Mouse (Mus musculus): ENCODE results near the gene Kremen2. TPM values are rescaled to one million over a fixed set of nuclear protein-coding genes. Genes with fewer than 3 reads are reported as not detected.

Kremen2 gene
- polyA plus RNA-seq, 1 experiment from 2014 or later, result 0.71 TPM

- H3K4me1 ChIP-seq (ENCODE audit: control insufficient read depth, insufficient read depth, low read length), result peaks cover 37% of the 10 kb centered on the region
- WGBS, result 64% methylated on average over 12 of the region's 12 CpGs
- no peak overlapping the region for H3K9ac ChIP-seq (replicated peaks; ENCODE audit: low read length)
- H3K4me2 ChIP-seq (ENCODE audit: low read length), result peak overlapping the region; percentile 43
- H3K4me3 ChIP-seq (replicated peaks; ENCODE audit: low read depth, low read length), result no peak overlapping the region
- H3K27me3 ChIP-seq (ENCODE audit: control insufficient read depth, insufficient read depth, low read length), result peaks cover 57% of the 10 kb centered on the region
- H3K9me3 ChIP-seq (ENCODE audit: control insufficient read depth, low read length), result no peaks in the 10 kb centered on the region
- H3K27ac ChIP-seq (replicated peaks; ENCODE audit: low read depth, low read length), result no peak overlapping the region
- ATAC-seq (ENCODE audit: low FRiP score, low TSS enrichment) (no peak), DNase-seq (no peak)
- no peaks in the 10 kb centered on the region for H3K36me3 ChIP-seq (ENCODE audit: control insufficient read depth, insufficient read depth, low read length)
These were observed 2.7 kb downstream of the Kremen2 start for GRCm38 (mm10) chr17:23742941-23743340.

- no peaks in the 10 kb centered on the region for H3K9me3 ChIP-seq (ENCODE audit: control insufficient read depth, low read length)
- peak; percentile 67 for DNase-seq
- H3K27me3 ChIP-seq (ENCODE audit: control insufficient read depth, insufficient read depth, low read length), result peaks cover 57% of the 10 kb centered on the region
- H3K4me3 ChIP-seq (replicated peaks; ENCODE audit: low read depth, low read length), result peak overlapping the region; percentile 15
- no peak for ATAC-seq (ENCODE audit: low FRiP score, low TSS enrichment)
- peak overlapping the region; percentile 43 for H3K4me2 ChIP-seq (ENCODE audit: low read length)
- no peak overlapping the region for H3K9ac ChIP-seq (replicated peaks; ENCODE audit: low read length)
- peaks cover 38% of the 10 kb centered on the region for H3K4me1 ChIP-seq (ENCODE audit: control insufficient read depth, insufficient read depth, low read length)
- H3K36me3 ChIP-seq (ENCODE audit: control insufficient read depth, insufficient read depth, low read length), result peaks cover 4% of the 10 kb centered on the region
- H3K27ac ChIP-seq (replicated peaks; ENCODE audit: low read depth, low read length), result no peak overlapping the region
- 7% methylated on average over 44 of the region's 44 CpGs for WGBS
These were observed 3.3 kb downstream of the Kremen2 start for GRCm38 (mm10) chr17:23742210-23742793.

- Histone ChIP-seq H3K9ac (replicated peaks; ENCODE audit: low read length) (no peak overlapping the region), H3K4me1 (ENCODE audit: control insufficient read depth, insufficient read depth, low read length) (peaks cover 37% of the 10 kb centered on the region), H3K4me3 (replicated peaks; ENCODE audit: low read depth, low read length) (no peak overlapping the region), H3K4me2 (ENCODE audit: low read length) (peak overlapping the region; percentile 43), H3K36me3 (ENCODE audit: control insufficient read depth, insufficient read depth, low read length) (peaks cover 11% of the 10 kb centered on the region), H3K27ac (replicated peaks; ENCODE audit: low read depth, low read length) (no peak overlapping the region), H3K9me3 (ENCODE audit: control insufficient read depth, low read length) (no peaks in the 10 kb centered on the region), H3K27me3 (ENCODE audit: control insufficient read depth, insufficient read depth, low read length) (peaks cover 52% of the 10 kb centered on the region)
- no peak for DNase-seq
- whole genome bisulfite sequencing, result 51% methylated on average over 38 of the region's 38 CpGs
- ATAC-seq (ENCODE audit: low FRiP score, low TSS enrichment), result no peak
These were observed 4.0 kb downstream of the Kremen2 start for GRCm38 (mm10) chr17:23741359-23742209.

- no peaks in the 10 kb centered on the region for H3K9me3 ChIP-seq (ENCODE audit: control insufficient read depth, low read length)
- peak within 1 kb of the TSS; percentile 87 for H3K27ac ChIP-seq (replicated peaks; ENCODE audit: low read depth, low read length)
- peaks cover 28% of the 10 kb centered on the region for H3K4me1 ChIP-seq (ENCODE audit: control insufficient read depth, insufficient read depth, low read length)
- peak within 1 kb of the TSS; percentile 77 for H3K4me3 ChIP-seq (replicated peaks; ENCODE audit: low read depth, low read length)
- H3K9ac ChIP-seq (replicated peaks; ENCODE audit: low read length), result peak within 1 kb of the TSS; percentile 76
- WGBS, result 5% methylated on average over 13 of the region's 13 CpGs
- peaks cover 43% of the 10 kb centered on the region for H3K27me3 ChIP-seq (ENCODE audit: control insufficient read depth, insufficient read depth, low read length)
- ATAC-seq (ENCODE audit: low FRiP score, low TSS enrichment) (0 out of 2 replicates have a peak, but pooled peaks have one; percentile 7), DNase-seq (peak; percentile 22)
- peaks cover 20% of the 10 kb centered on the region for H3K36me3 ChIP-seq (ENCODE audit: control insufficient read depth, insufficient read depth, low read length)
- H3K4me2 ChIP-seq (ENCODE audit: low read length), result peak within 1 kb of the TSS; percentile 78
These were observed 5.0 kb downstream of the Kremen2 start, which contains the start of gene Paqr4 for GRCm38 (mm10) chr17:23740598-23741021. Paqr4 (minus strand) TSS chr17:23740867.

GRCm38 (mm10) chr17:23740136-23740584 lies 5.5 kb downstream of the Kremen2 start:
- Histone ChIP-seq H3K36me3 (ENCODE audit: control insufficient read depth, insufficient read depth, low read length) (peaks cover 24% of the 10 kb centered on the region), H3K27me3 (ENCODE audit: control insufficient read depth, insufficient read depth, low read length) (peaks cover 40% of the 10 kb centered on the region), H3K4me3 (replicated peaks; ENCODE audit: low read depth, low read length) (peak overlapping the region; percentile 77), H3K27ac (replicated peaks; ENCODE audit: low read depth, low read length) (peak overlapping the region; percentile 87), H3K9ac (replicated peaks; ENCODE audit: low read length) (peak overlapping the region; percentile 76), H3K9me3 (ENCODE audit: control insufficient read depth, low read length) (no peaks in the 10 kb centered on the region), H3K4me1 (ENCODE audit: control insufficient read depth, insufficient read depth, low read length) (peaks cover 27% of the 10 kb centered on the region), H3K4me2 (ENCODE audit: low read length) (peak overlapping the region; percentile 78)
- ATAC-seq (ENCODE audit: low FRiP score, low TSS enrichment) (peak; percentile 85), DNase-seq (peak; percentile 95)
- WGBS, result under 1% methylated on average over 45 of the region's 46 CpGs

GRCm38 (mm10) chr17:23739202-23740135 lies 6.2 kb downstream of the Kremen2 start:
- Histone ChIP-seq H3K36me3 (ENCODE audit: control insufficient read depth, insufficient read depth, low read length) (peaks cover 28% of the 10 kb centered on the region), H3K9me3 (ENCODE audit: control insufficient read depth, low read length) (no peaks in the 10 kb centered on the region), H3K4me3 (replicated peaks; ENCODE audit: low read depth, low read length) (peak overlapping the region; percentile 77), H3K4me2 (ENCODE audit: low read length) (peak overlapping the region; percentile 78), H3K27ac (replicated peaks; ENCODE audit: low read depth, low read length) (peak overlapping the region; percentile 87), H3K4me1 (ENCODE audit: control insufficient read depth, insufficient read depth, low read length) (peaks cover 23% of the 10 kb centered on the region), H3K9ac (replicated peaks; ENCODE audit: low read length) (peak overlapping the region; percentile 76), H3K27me3 (ENCODE audit: control insufficient read depth, insufficient read depth, low read length) (peaks cover 33% of the 10 kb centered on the region)
- ATAC-seq (ENCODE audit: low FRiP score, low TSS enrichment) (peak; percentile 46), DNase-seq (peak; percentile 72)
- under 1% methylated on average over 48 of the region's 48 CpGs for WGBS

GRCm38 (mm10) chr17:23738836-23739201 lies 6.8 kb downstream of the Kremen2 start:
- H3K27me3 ChIP-seq (ENCODE audit: control insufficient read depth, insufficient read depth, low read length), result peaks cover 27% of the 10 kb centered on the region

More at GRCm38 (mm10) chr17:23738836-23739201, 6.8 kb downstream of the Kremen2 start:
- 23% methylated on average over 2 of the region's 2 CpGs for WGBS
- H3K27ac ChIP-seq (replicated peaks; ENCODE audit: low read depth, low read length), result peak overlapping the region; percentile 87; the same call in 1 of the 2 replicates
- H3K4me3 ChIP-seq (replicated peaks; ENCODE audit: low read depth, low read length), result peak overlapping the region; percentile 77
- peaks cover 28% of the 10 kb centered on the region for H3K36me3 ChIP-seq (ENCODE audit: control insufficient read depth, insufficient read depth, low read length)
- no peak for DNase-seq
- H3K9me3 ChIP-seq (ENCODE audit: control insufficient read depth, low read length), result no peaks in the 10 kb centered on the region
- peaks cover 23% of the 10 kb centered on the region for H3K4me1 ChIP-seq (ENCODE audit: control insufficient read depth, insufficient read depth, low read length)
- no peak for ATAC-seq (ENCODE audit: low FRiP score, low TSS enrichment)
- H3K9ac ChIP-seq (replicated peaks; ENCODE audit: low read length), result peak overlapping the region; percentile 76
- peak overlapping the region; percentile 78 for H3K4me2 ChIP-seq (ENCODE audit: low read length)

Measured in midbrain, embryonic 14.5 days (tissue).